Mouse (Mus musculus): ENCODE measurements around the gene Gm20388. TPM values are rescaled to one million over a fixed set of nuclear protein-coding genes. Genes with fewer than 3 reads are reported as not detected.

Gm20388 gene
- total and polyA plus RNA-seq, 3 experiments = 0.02 to 0.05 TPM; not detected in 1

DNA sequence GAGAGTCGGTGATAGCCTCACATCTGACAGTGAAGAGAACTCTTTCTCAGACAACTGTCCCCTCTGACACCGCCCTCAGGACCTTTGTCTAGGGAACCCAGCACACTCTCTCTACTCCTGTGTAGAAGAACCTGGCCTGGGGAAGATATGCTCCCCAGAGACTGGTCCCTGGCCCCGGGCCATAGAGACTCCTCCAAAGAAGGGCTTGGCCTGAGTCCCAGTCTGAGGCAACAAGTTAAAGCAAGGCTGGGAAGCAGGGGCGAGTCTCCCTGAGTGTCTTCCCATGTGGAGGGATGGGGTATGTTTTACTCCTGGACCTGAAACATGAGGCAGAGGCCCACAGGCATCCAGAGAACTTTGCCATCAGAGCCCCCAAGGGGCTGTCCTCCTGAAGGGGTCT is 2935.0 kb downstream of the Gm20388 start:
- Histone ChIP-seq H3K4me1 (ENCODE audit: insufficient read depth, low read depth, low read length) (peaks cover 6% of the 10 kb centered on the region), H3K4me3 (ENCODE audit: low read depth, low read length) (no peak overlapping the region), H3K9me3 (replicated peaks) (no peaks in the 10 kb centered on the region), H3K36me3 (replicated peaks) (no peaks in the 10 kb centered on the region), H3K27me3 (ENCODE audit: insufficient read depth, low read length) (peaks cover 82% of the 10 kb centered on the region)
- DNase-seq (ENCODE audit: low spot score) (no peak), ATAC-seq (ENCODE audit: extremely low read depth, insufficient number of reproducible peaks, low FRiP score, poor library complexity, severe bottlenecking) (no peak)
- TF ChIP-seq GATA1 (IDR thresholded peaks at IDR 0.05; ENCODE audit: borderline replicate concordance, low read length) (no peak), POLR2AphosphoS5 (IDR thresholded peaks at IDR 0.05; ENCODE audit: insufficient replicate concordance, low read depth, low read length) (no peak), GATA2 (IDR thresholded peaks at IDR 0.05; ENCODE audit: borderline replicate concordance, low read depth, low read length) (no peak), TAL1 (conservative IDR thresholded peaks at IDR 0.05; ENCODE audit: low read depth, low read length) (no peak), CTCF (IDR thresholded peaks at IDR 0.05; ENCODE audit: low read depth, low read length) (no peak)

DNA sequence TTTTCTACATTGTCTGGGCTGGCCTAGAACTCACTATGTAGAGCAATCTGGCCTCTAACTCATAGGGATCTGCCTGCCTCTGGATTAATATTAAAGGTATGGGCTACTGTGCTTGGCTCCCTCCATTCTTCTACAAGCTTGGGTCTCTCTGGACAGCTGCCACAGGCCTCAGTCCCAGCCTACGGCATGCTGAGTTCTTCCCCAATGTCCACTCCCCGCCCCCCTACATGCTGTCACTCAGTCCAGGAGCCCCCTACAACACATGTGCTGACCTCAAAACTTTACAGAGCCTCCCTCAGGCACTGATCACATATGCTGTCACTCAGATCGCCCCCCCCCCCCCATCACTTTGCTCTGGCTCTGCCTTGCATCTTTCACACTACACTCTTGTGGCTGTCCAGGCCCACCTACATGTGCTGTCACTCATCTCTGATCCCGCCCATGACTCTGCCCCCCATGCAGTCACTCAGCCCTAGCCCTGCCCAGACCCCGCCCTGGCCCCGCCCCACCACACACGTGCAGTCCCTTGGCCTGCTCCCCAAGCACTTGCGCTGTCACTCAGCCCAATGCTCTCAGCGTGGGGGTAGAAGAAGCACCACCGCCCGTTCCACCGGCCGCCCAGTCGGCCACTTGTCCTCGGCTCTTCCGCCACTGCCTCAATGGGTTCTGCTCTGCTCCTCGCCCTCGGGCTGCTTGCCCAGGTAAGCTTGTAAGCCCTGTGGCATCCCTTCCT is 2937.4 kb downstream of the Gm20388 start, which contains the start of gene Cdh15:
Cdh15 (plus strand) TSS at position 138 of the 733 bp plus-strand sequence.
- Histone ChIP-seq H3K9me3 (replicated peaks) (no peaks in the 10 kb centered on the region), H3K4me1 (ENCODE audit: insufficient read depth, low read depth, low read length) (peaks cover 6% of the 10 kb centered on the region), H3K27me3 (ENCODE audit: insufficient read depth, low read length) (peaks cover 92% of the 10 kb centered on the region), H3K36me3 (replicated peaks) (no peaks in the 10 kb centered on the region), H3K4me3 (ENCODE audit: low read depth, low read length) (no peak within 1 kb of the TSS)
- ATAC-seq (ENCODE audit: extremely low read depth, insufficient number of reproducible peaks, low FRiP score, poor library complexity, severe bottlenecking) (peak; percentile 34; the same call in 1 of the 2 replicates), DNase-seq (ENCODE audit: low spot score) (peak; percentile 62)
- TF ChIP-seq TAL1 (conservative IDR thresholded peaks at IDR 0.05; ENCODE audit: low read depth, low read length) (no peak), CTCF (IDR thresholded peaks at IDR 0.05; ENCODE audit: low read depth, low read length) (no peak), GATA2 (IDR thresholded peaks at IDR 0.05; ENCODE audit: borderline replicate concordance, low read depth, low read length) (no peak), POLR2AphosphoS5 (IDR thresholded peaks at IDR 0.05; ENCODE audit: insufficient replicate concordance, low read depth, low read length) (no peak), GATA1 (IDR thresholded peaks at IDR 0.05; ENCODE audit: borderline replicate concordance, low read length) (no peak)

DNA sequence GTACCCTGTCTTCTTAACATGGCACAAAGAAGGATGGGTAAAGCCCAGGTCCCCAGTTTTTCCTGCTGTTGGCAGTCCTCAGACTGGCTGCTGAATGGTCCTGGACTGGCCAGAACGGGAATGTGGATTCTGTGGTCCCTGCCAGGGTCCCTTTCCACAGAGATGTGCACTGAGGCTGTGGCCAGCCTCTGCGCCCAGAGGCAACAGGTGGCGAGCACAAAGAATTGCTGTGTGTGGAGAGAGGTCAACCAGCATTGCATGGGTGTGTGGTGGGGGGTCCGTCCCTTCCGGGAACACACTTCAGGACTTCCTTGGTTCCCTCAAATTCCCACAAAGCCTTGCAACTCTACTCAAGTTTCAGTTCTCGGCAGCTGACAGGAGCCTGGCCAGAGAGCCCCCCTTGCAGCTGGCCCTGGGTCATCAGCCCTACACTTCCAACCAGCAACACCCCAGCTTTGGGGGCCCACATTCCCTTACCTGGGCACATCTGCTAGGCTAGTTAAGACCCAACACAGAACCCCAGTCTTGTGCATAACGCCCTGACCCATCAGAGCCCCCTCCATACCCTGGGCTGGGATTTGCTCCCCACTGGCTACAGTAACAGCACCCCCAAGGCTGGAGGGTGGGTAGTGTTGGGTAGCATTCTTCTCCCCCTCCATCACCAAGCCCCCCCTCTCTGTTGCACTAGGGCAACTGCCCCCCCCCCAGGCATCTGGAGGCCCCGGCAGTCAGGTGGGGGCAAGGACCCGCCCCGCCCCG is 2938.7 kb downstream of the Gm20388 start:
- no peaks in the 10 kb centered on the region for H3K9me3 ChIP-seq (replicated peaks)
- no peak overlapping the region for H3K4me3 ChIP-seq (ENCODE audit: low read depth, low read length)
- TF ChIP-seq CTCF (IDR thresholded peaks at IDR 0.05; ENCODE audit: low read depth, low read length) (no peak), GATA1 (IDR thresholded peaks at IDR 0.05; ENCODE audit: borderline replicate concordance, low read length) (no peak), POLR2AphosphoS5 (IDR thresholded peaks at IDR 0.05; ENCODE audit: insufficient replicate concordance, low read depth, low read length) (no peak), TAL1 (conservative IDR thresholded peaks at IDR 0.05; ENCODE audit: low read depth, low read length) (no peak), GATA2 (IDR thresholded peaks at IDR 0.05; ENCODE audit: borderline replicate concordance, low read depth, low read length) (no peak)
- no peak for ATAC-seq (ENCODE audit: extremely low read depth, insufficient number of reproducible peaks, low FRiP score, poor library complexity, severe bottlenecking)
- H3K36me3 ChIP-seq (replicated peaks) = no peaks in the 10 kb centered on the region
- DNase-seq (ENCODE audit: low spot score) = no peak
- peaks cover 94% of the 10 kb centered on the region for H3K27me3 ChIP-seq (ENCODE audit: insufficient read depth, low read length)
- H3K4me1 ChIP-seq (ENCODE audit: insufficient read depth, low read depth, low read length) = peaks cover 6% of the 10 kb centered on the region

DNA sequence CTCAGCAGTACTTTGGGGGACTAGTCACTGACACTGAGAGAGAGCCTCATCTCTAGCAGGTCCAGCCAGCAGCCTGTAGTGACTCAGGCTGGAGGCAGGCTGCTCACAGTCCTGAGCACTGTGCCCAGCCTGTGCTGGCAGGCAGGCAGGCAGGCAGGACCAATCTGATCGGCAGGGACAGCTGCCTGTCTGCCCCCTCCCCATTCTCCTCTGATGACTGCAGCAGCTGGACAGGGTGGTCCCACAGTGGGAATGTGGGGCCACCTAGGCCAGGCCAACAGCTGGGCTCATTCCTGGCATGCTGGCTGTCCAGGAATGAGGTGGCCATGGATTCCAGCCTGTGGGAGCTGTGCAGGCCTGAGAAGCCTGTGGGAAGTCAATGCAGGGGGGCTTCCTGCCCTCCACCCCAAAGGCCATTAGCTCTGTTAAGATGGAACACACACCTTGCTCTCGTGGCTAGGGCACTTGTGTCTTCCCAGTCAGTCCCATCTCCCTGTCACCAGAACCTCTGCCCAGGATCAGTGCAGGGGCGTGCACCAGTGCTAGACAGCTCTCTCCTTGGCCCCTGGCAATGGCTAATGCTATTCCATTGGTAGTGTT is 2940.1 kb downstream of the Gm20388 start:
- no peaks in the 10 kb centered on the region for H3K9me3 ChIP-seq (replicated peaks)
- TF ChIP-seq GATA2 (IDR thresholded peaks at IDR 0.05; ENCODE audit: borderline replicate concordance, low read depth, low read length) (no peak), GATA1 (IDR thresholded peaks at IDR 0.05; ENCODE audit: borderline replicate concordance, low read length) (no peak), POLR2AphosphoS5 (IDR thresholded peaks at IDR 0.05; ENCODE audit: insufficient replicate concordance, low read depth, low read length) (no peak), TAL1 (conservative IDR thresholded peaks at IDR 0.05; ENCODE audit: low read depth, low read length) (no peak), CTCF (IDR thresholded peaks at IDR 0.05; ENCODE audit: low read depth, low read length) (no peak)
- no peaks in the 10 kb centered on the region for H3K36me3 ChIP-seq (replicated peaks)
- H3K4me1 ChIP-seq (ENCODE audit: insufficient read depth, low read depth, low read length) = peaks cover 6% of the 10 kb centered on the region
- H3K27me3 ChIP-seq (ENCODE audit: insufficient read depth, low read length) = peaks cover 96% of the 10 kb centered on the region
- H3K4me3 ChIP-seq (ENCODE audit: low read depth, low read length) = no peak overlapping the region
- ATAC-seq (ENCODE audit: extremely low read depth, insufficient number of reproducible peaks, low FRiP score, poor library complexity, severe bottlenecking) (no peak), DNase-seq (ENCODE audit: low spot score) (no peak)

DNA sequence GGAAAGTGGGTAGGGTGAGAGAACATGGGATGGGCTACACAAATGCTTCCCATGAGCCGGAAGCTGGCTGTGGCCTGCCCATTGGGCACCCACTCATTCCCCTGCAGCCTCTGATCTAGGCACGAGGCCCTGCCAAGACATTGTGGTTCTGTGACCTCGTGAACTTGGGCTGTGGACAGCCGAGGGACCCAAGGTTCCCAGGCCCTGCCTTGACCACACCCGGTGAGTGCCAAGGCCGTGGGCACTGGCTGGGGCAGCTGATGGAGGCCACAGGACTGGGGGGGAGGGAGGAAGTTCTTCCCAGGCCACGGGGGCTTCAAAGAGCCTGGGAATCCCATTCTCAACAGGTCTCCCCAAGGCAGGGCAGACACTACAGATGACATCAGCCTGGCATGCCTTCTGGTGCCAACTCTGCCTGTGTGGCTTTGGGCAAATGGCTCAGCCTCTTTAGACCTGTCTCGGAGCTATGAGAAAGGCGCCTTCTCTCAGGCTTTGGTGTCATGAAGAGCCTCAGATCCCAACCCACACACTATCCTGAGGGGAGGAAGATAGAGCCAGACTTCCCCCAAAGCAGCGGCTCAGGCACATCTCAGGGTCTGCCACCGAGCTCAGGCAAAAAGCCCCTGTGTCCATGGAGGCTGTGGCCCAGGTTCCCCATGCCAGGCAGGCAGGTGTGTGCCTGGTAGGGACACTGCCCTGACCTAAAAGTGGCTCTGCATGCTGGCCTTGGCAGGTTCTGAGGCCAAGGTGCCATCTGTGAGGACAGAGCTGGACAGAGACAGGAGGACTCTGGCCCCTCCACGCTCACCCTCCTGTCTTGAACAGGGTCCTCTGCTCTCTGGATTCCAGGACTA is 2941.3 kb downstream of the Gm20388 start:
- Histone ChIP-seq H3K4me1 (ENCODE audit: insufficient read depth, low read depth, low read length) (peaks cover 6% of the 10 kb centered on the region), H3K36me3 (replicated peaks) (no peaks in the 10 kb centered on the region), H3K4me3 (ENCODE audit: low read depth, low read length) (no peak overlapping the region), H3K27me3 (ENCODE audit: insufficient read depth, low read length) (peaks cover 94% of the 10 kb centered on the region), H3K9me3 (replicated peaks) (no peaks in the 10 kb centered on the region)
- TF ChIP-seq GATA1 (IDR thresholded peaks at IDR 0.05; ENCODE audit: borderline replicate concordance, low read length) = no peak
- TF ChIP-seq GATA2 (IDR thresholded peaks at IDR 0.05; ENCODE audit: borderline replicate concordance, low read depth, low read length) = no peak
- TF ChIP-seq POLR2AphosphoS5 (IDR thresholded peaks at IDR 0.05; ENCODE audit: insufficient replicate concordance, low read depth, low read length) = no peak
- TF ChIP-seq CTCF (IDR thresholded peaks at IDR 0.05; ENCODE audit: low read depth, low read length) = no peak
- TF ChIP-seq TAL1 (conservative IDR thresholded peaks at IDR 0.05; ENCODE audit: low read depth, low read length) = no peak
- DNase-seq (ENCODE audit: low spot score) = no peak
- no peak for ATAC-seq (ENCODE audit: extremely low read depth, insufficient number of reproducible peaks, low FRiP score, poor library complexity, severe bottlenecking)

Data from G1E (cell line).